Mouse (Mus musculus) G1E (cell line): ENCODE results near the gene Hist1h2bm. TPM values are rescaled to one million over a fixed set of nuclear protein-coding genes. Genes with fewer than 3 reads are reported as not detected.
"Not testable (repeated sequence)": the region's sequence is repeated elsewhere in the genome, so short reads cannot be mapped to it uniquely, and the experiment has no call there.

Source experiments
- ATAC-seq: 2 replicates; pipeline ENCODE4 v1.8.0; 2016; ENCODE audit warnings: mild to moderate bottlenecking; ENCODE audit not compliant: insufficient number of reproducible peaks, poor library complexity, low FRiP score, severe bottlenecking; ENCODE audit errors: extremely low read depth
- DNase-seq: peaks from one replicate; pipeline ENCODE4 v3.0.0; 2012; ENCODE audit warnings: low spot score
- H3K27me3 ChIP-seq: 2 replicates; pipeline ENCODE4 v1.6.1; 2012; ENCODE audit warnings: mild to moderate bottlenecking, low read length, inconsistent platforms; ENCODE audit not compliant: insufficient read depth
- H3K36me3 ChIP-seq: replicated peaks from 2 replicates; pipeline ENCODE3; 2012; ENCODE audit warnings: mild to moderate bottlenecking, inconsistent platforms
- H3K4me1 ChIP-seq: 2 replicates; pipeline ENCODE4 v1.6.1; 2012; ENCODE audit warnings: low read depth, low read length, inconsistent platforms, mixed read lengths; ENCODE audit not compliant: insufficient read depth
- H3K4me3 ChIP-seq: 2 replicates; pipeline ENCODE4 v1.5.1; 2012; ENCODE audit warnings: low read depth, mild to moderate bottlenecking, inconsistent platforms, low read length, moderate library complexity, mixed read lengths
- H3K9me3 ChIP-seq: replicated peaks from 2 replicates; pipeline ENCODE4 v1.6.1; 2012; ENCODE audit warnings: inconsistent platforms
- CTCF ChIP-seq: IDR thresholded peaks from 2 replicates; pipeline ENCODE4 v1.5.1; 2012; ENCODE audit warnings: low read depth, low read length, inconsistent platforms, mixed read lengths
- GATA1 ChIP-seq: IDR thresholded peaks from 2 replicates; pipeline ENCODE4 v1.6.1; 2012; ENCODE audit warnings: borderline replicate concordance, low read length, inconsistent platforms, mixed read lengths
- GATA2 ChIP-seq: IDR thresholded peaks from 2 replicates; pipeline ENCODE4 v1.6.1; 2012; ENCODE audit warnings: low read depth, low read length, inconsistent platforms, borderline replicate concordance
- POLR2AphosphoS5 ChIP-seq: IDR thresholded peaks from 2 replicates; pipeline ENCODE4 v1.6.1; 2012; ENCODE audit warnings: low read depth, low read length, inconsistent platforms; ENCODE audit not compliant: insufficient replicate concordance
- TAL1 ChIP-seq: conservative IDR thresholded peaks from 2 replicates; pipeline ENCODE4 v1.6.1; 2012; ENCODE audit warnings: low read depth, low read length, inconsistent platforms, mixed read lengths
- polyA plus RNA-seq: library from polyadenylated mRNA; stranded (reverse); fragments of >175 nt; gene quantifications from 2 replicates; pipeline ENCODE4 v1.2.3, GENCODE M21; 2012
- total RNA-seq, 2 experiments: library from RNA; stranded (forward) in 1 of 2; stranded (reverse) in 1 of 2; fragments of 200-1000 nt in 1 of 2; fragments of >200 nt in 1 of 2; fragmentation: Nextera tagmentation in 1 of 2; gene quantifications; 2 replicates each; pipeline ENCODE4 v1.2.3; 2014 to 2017

The Hist1h2bm gene
- total and polyA plus RNA-seq, 3 experiments, result 1.2 to 309 (median 209) TPM

GRCm38 (mm10) chr13:21754294-21755001 lies 32.6 kb downstream of the Hist1h2bm start:
- H3K4me3 ChIP-seq, H3K27me3 ChIP-seq, H3K9me3 ChIP-seq, H3K36me3 ChIP-seq, DNase-seq: not testable (repeated sequence)
- peak; percentile 92 for TF ChIP-seq POLR2AphosphoS5
- ATAC-seq, result peak; percentile 35; the same call in 1 of the 2 replicates
- H3K4me1 ChIP-seq, result peaks cover 29% of the 10 kb centered on the region

GRCm38 (mm10) chr13:21755707-21756106 lies 33.9 kb downstream of the Hist1h2bm start:
- Histone ChIP-seq H3K4me1 (peaks cover 25% of the 10 kb centered on the region), H3K4me3 (no peak overlapping the region), H3K36me3 (no peaks in the 10 kb centered on the region), H3K27me3 (no peaks in the 10 kb centered on the region), H3K9me3 (no peaks in the 10 kb centered on the region)
- ATAC-seq (no peak), DNase-seq (no peak)
- TF ChIP-seq TAL1 (no peak), POLR2AphosphoS5 (no peak), CTCF (no peak), GATA2 (no peak), GATA1 (no peak)

Other genes with a start within 250 kb of the Hist1h2bm start
Only the 20 nearest of the 31 such genes appear.
- gene Olfr1362, start 108.0 kb upstream of the Hist1h2bm start, total RNA-seq (2014; fragmentation: Nextera tagmentation), result not detected in 2 replicates
- 0.06 TPM in 1 of 2 replicates, not detected in the other for gene Olfr1362, start 108.0 kb upstream of the Hist1h2bm start, total RNA-seq (2017)
- gene Olfr1362, start 108.0 kb upstream of the Hist1h2bm start, polyA plus RNA-seq, result not detected in 2 replicates
- not detected in 2 replicates for gene Olfr11, start 79.5 kb upstream of the Hist1h2bm start, total RNA-seq (2014; fragmentation: Nextera tagmentation)
- gene Olfr11, start 79.5 kb upstream of the Hist1h2bm start, total RNA-seq (2017), result 0.05 TPM in 1 of 2 replicates, not detected in the other
- gene Olfr11, start 79.5 kb upstream of the Hist1h2bm start, polyA plus RNA-seq, result not detected in 2 replicates
- not detected in 2 replicates for gene Olfr1361, start 58.7 kb upstream of the Hist1h2bm start, total RNA-seq (2014; fragmentation: Nextera tagmentation)
- gene Olfr1361, start 58.7 kb upstream of the Hist1h2bm start, total RNA-seq (2017), result 0.05 and 0.17 TPM in 2 replicates
- not detected in 2 replicates for gene Olfr1361, start 58.7 kb upstream of the Hist1h2bm start, polyA plus RNA-seq
- gene Olfr1360, start 44.6 kb upstream of the Hist1h2bm start, total RNA-seq (2014; fragmentation: Nextera tagmentation), result not detected in 2 replicates
- not detected in 2 replicates for gene Olfr1360, start 44.6 kb upstream of the Hist1h2bm start, total RNA-seq (2017)
- gene Olfr1360, start 44.6 kb upstream of the Hist1h2bm start, polyA plus RNA-seq, result not detected in 2 replicates
- not detected in 2 replicates for gene Olfr1359, start 23.9 kb upstream of the Hist1h2bm start, total RNA-seq (2014; fragmentation: Nextera tagmentation)
- 0.12 and 0.22 TPM in 2 replicates for gene Olfr1359, start 23.9 kb upstream of the Hist1h2bm start, total RNA-seq (2017)
- gene Olfr1359, start 23.9 kb upstream of the Hist1h2bm start, polyA plus RNA-seq, result not detected in 2 replicates
- 900 and 963 TPM in 2 replicates for gene Hist1h2bl, start 5.9 kb upstream of the Hist1h2bm start, total RNA-seq (2014; fragmentation: Nextera tagmentation)
- 1,351 and 1,816 TPM in 2 replicates for gene Hist1h2bl, start 5.9 kb upstream of the Hist1h2bm start, total RNA-seq (2017)
- gene Hist1h2bl, start 5.9 kb upstream of the Hist1h2bm start, polyA plus RNA-seq, result 2.1 and 8.3 TPM in 2 replicates
- 968 and 989 TPM in 2 replicates for gene Hist1h2ai, start 5.6 kb upstream of the Hist1h2bm start, total RNA-seq (2014; fragmentation: Nextera tagmentation)
- gene Hist1h2ai, start 5.6 kb upstream of the Hist1h2bm start, total RNA-seq (2017), result 2,644 and 2,651 TPM in 2 replicates
- gene Hist1h2ai, start 5.6 kb upstream of the Hist1h2bm start, polyA plus RNA-seq, result 2,561 and 4,652 TPM in 2 replicates
- gene Hist1h3h, start 4.4 kb upstream of the Hist1h2bm start, total RNA-seq (2014; fragmentation: Nextera tagmentation), result 178 and 383 TPM in 2 replicates
- 634 and 1,163 TPM in 2 replicates for gene Hist1h3h, start 4.4 kb upstream of the Hist1h2bm start, total RNA-seq (2017)
- gene Hist1h3h, start 4.4 kb upstream of the Hist1h2bm start, polyA plus RNA-seq, result 29.3 and 131 TPM in 2 replicates
- gene Hist1h4j, start 13.0 kb downstream of the Hist1h2bm start, total RNA-seq (2014; fragmentation: Nextera tagmentation), result 20.2 and 51.9 TPM in 2 replicates
- 121 TPM in 2 replicates for gene Hist1h4j, start 13.0 kb downstream of the Hist1h2bm start, total RNA-seq (2017)
- gene Hist1h4j, start 13.0 kb downstream of the Hist1h2bm start, polyA plus RNA-seq, result 1.2 and 6.4 TPM in 2 replicates
- 1,076 and 1,147 TPM in 2 replicates for gene Hist1h4k, start 28.5 kb downstream of the Hist1h2bm start, total RNA-seq (2014; fragmentation: Nextera tagmentation)
- 4,982 and 5,364 TPM in 2 replicates for gene Hist1h4k, start 28.5 kb downstream of the Hist1h2bm start, total RNA-seq (2017)
- gene Hist1h4k, start 28.5 kb downstream of the Hist1h2bm start, polyA plus RNA-seq, result 12.1 and 66.9 TPM in 2 replicates
- 1,742 and 2,057 TPM in 2 replicates for gene Hist1h2ak, start 31.8 kb downstream of the Hist1h2bm start, total RNA-seq (2014; fragmentation: Nextera tagmentation)
- gene Hist1h2ak, start 31.8 kb downstream of the Hist1h2bm start, total RNA-seq (2017), result 1,288 and 1,589 TPM in 2 replicates
- 71.1 and 196 TPM in 2 replicates for gene Hist1h2ak, start 31.8 kb downstream of the Hist1h2bm start, polyA plus RNA-seq
- gene Hist1h2bn, start 32.1 kb downstream of the Hist1h2bm start, total RNA-seq (2014; fragmentation: Nextera tagmentation), result 350 and 535 TPM in 2 replicates
- 410 and 794 TPM in 2 replicates for gene Hist1h2bn, start 32.1 kb downstream of the Hist1h2bm start, total RNA-seq (2017)
- gene Hist1h2bn, start 32.1 kb downstream of the Hist1h2bm start, polyA plus RNA-seq, result 0.90 and 0.98 TPM in 2 replicates
- gene Hist1h1b, start 58.6 kb downstream of the Hist1h2bm start, total RNA-seq (2014; fragmentation: Nextera tagmentation), result 919 and 956 TPM in 2 replicates
- 975 and 1,171 TPM in 2 replicates for gene Hist1h1b, start 58.6 kb downstream of the Hist1h2bm start, total RNA-seq (2017)
- gene Hist1h1b, start 58.6 kb downstream of the Hist1h2bm start, polyA plus RNA-seq, result 2.9 and 8.3 TPM in 2 replicates
- gene Hist1h3i, start 61.3 kb downstream of the Hist1h2bm start, total RNA-seq (2014; fragmentation: Nextera tagmentation), result 770 and 1,209 TPM in 2 replicates
- 347 and 472 TPM in 2 replicates for gene Hist1h3i, start 61.3 kb downstream of the Hist1h2bm start, total RNA-seq (2017)
- gene Hist1h3i, start 61.3 kb downstream of the Hist1h2bm start, polyA plus RNA-seq, result 9.7 and 61.6 TPM in 2 replicates
- 14.4 and 62.3 TPM in 2 replicates for gene Hist1h2an, start 65.2 kb downstream of the Hist1h2bm start, total RNA-seq (2014; fragmentation: Nextera tagmentation)
- 76.2 and 144 TPM in 2 replicates for gene Hist1h2an, start 65.2 kb downstream of the Hist1h2bm start, total RNA-seq (2017)
- gene Hist1h2an, start 65.2 kb downstream of the Hist1h2bm start, polyA plus RNA-seq, result 18.0 and 48.6 TPM in 2 replicates
- gene Hist1h2bp, start 65.4 kb downstream of the Hist1h2bm start, total RNA-seq (2014; fragmentation: Nextera tagmentation), result 88.4 and 192 TPM in 2 replicates
- 55.4 and 77.8 TPM in 2 replicates for gene Hist1h2bp, start 65.4 kb downstream of the Hist1h2bm start, total RNA-seq (2017)
- gene Hist1h2bp, start 65.4 kb downstream of the Hist1h2bm start, polyA plus RNA-seq, result 6.8 and 18.8 TPM in 2 replicates
- 1,081 and 1,195 TPM in 2 replicates for gene Hist1h2bq, start 88.2 kb downstream of the Hist1h2bm start, total RNA-seq (2014; fragmentation: Nextera tagmentation)
- gene Hist1h2bq, start 88.2 kb downstream of the Hist1h2bm start, total RNA-seq (2017), result 921 and 1,023 TPM in 2 replicates
- 5.1 and 26.9 TPM in 2 replicates for gene Hist1h2bq, start 88.2 kb downstream of the Hist1h2bm start, polyA plus RNA-seq
- 683 and 1,071 TPM in 2 replicates for gene Hist1h2ao, start 88.4 kb downstream of the Hist1h2bm start, total RNA-seq (2014; fragmentation: Nextera tagmentation)
- not detected in 2 replicates for gene Hist1h2ao, start 88.4 kb downstream of the Hist1h2bm start, total RNA-seq (2017)
- gene Hist1h2ao, start 88.4 kb downstream of the Hist1h2bm start, polyA plus RNA-seq, result 11,503 and 23,832 TPM in 2 replicates
- 95.2 and 203 TPM in 2 replicates for gene Hist1h4m, start 89.7 kb downstream of the Hist1h2bm start, total RNA-seq (2014; fragmentation: Nextera tagmentation)
- 16.8 and 94.6 TPM in 2 replicates for gene Hist1h4m, start 89.7 kb downstream of the Hist1h2bm start, total RNA-seq (2017)
- gene Hist1h4m, start 89.7 kb downstream of the Hist1h2bm start, polyA plus RNA-seq, result 35.5 TPM in 1 of 2 replicates, not detected in the other
- gene Hist1h4n, start 110.2 kb downstream of the Hist1h2bm start, total RNA-seq (2014; fragmentation: Nextera tagmentation), result 349 and 456 TPM in 2 replicates
- gene Hist1h4n, start 110.2 kb downstream of the Hist1h2bm start, total RNA-seq (2017), result 3,540 and 3,844 TPM in 2 replicates
- gene Hist1h4n, start 110.2 kb downstream of the Hist1h2bm start, polyA plus RNA-seq, result 15.7 and 41.0 TPM in 2 replicates